Mouse (Mus musculus) embryo, embryonic 11.5 days (tissue): Measurements from ENCODE around the gene Cdh13.

Source experiments
- DNase-seq: peaks from one replicate; pipeline ENCODE4 v3.0.0-alpha.2; 2012; ENCODE audit warnings: low read depth, low spot score

Cdh13 gene

DNA sequence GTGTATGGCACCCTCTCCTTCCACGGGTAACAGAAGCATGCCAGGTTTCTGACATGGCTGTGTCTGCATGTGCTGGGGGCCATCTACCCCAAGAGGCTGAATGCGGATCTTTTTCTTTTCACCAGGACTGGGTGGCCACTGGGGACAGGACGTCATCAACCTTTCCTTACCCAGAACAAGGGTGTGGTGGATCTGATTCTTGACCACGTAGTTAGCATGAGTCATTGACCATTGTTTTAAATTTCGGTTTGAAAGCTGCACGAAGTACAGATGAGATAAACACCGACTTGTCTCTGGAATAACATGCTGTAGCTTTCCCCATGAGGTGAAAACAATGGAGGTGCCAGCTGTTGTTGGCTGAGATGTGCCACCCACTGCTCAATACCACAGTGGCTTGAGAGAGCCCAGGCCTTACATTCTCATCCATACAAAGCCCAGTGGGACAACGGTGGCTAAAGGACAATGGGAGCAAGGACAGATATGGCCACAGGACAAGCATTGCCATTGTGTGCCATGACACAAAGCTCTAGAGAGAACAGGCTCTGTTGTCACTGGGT, 161.2 kb downstream of the Cdh13 start:
- DNase-seq = no peak

DNA sequence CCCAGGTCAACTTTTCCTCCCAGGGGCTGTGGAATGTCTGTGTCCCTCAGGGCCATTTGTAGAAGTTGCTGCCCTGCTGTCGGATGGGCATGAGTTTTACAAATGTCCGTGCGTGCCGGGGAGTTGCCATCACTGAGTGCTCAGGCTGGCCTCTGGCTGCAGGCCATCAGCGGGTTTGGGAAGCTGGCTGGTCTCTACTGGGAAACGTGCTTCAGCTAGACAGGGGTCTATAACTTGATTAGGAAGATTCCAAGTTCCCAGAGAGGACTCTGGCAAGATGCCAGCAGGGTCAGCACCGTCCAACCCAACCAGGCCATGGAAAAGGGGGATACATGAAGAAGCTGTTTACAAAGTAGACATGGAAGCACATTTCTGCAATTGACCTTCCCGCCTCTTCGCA, 163.0 kb downstream of the Cdh13 start:
- no peak for DNase-seq

DNA sequence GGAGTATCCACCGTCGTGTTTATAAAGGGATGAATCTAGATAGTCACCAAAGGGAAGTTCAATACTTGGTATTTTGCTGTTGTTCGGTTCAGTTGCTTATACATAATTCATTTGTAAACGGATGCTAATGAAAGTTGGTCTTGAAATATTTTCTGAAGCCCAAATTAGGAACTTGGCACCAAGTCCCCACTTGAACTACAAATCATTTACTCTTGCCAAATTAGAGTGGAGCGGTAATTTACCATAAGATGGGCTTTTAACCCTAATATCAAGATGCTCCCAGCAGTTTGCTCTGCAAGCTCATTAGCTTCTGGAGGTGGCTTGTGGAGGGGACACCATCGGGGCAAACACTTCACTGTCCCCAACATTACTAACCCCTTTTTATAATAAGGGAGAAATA, 164.5 kb downstream of the Cdh13 start:
- no peak for DNase-seq

DNA sequence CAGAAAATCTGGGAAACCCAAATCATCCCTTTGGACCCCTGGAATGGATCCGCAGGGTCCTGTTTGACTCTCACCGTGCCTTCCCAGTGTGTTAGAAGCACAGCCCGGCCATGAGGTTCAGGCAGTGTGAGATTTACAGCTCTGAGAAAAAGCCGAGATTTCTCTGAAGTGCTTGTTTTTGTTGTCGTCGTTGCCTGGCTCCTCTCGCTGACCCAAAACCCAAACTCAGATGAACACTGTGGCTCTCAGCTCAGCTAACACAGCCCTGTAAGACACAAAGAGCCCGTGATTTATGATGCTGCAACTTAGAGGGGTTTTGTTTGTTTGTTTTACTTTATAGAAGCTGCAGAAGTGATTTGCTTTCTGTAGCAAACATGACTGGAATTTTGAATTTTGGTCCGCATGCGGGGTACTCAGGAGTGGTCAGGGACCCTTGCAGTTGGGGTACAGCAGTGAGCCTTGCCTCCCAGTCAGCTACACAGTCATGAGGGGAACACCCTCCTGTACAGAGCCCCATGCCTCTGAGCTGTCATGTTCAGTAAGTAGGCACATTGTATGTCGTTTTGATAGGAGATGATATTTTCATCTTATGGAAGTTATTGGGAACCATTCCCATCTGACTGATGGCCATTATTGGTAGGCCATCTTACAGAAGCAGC, 169.0 kb downstream of the Cdh13 start:
- DNase-seq = no peak

DNA sequence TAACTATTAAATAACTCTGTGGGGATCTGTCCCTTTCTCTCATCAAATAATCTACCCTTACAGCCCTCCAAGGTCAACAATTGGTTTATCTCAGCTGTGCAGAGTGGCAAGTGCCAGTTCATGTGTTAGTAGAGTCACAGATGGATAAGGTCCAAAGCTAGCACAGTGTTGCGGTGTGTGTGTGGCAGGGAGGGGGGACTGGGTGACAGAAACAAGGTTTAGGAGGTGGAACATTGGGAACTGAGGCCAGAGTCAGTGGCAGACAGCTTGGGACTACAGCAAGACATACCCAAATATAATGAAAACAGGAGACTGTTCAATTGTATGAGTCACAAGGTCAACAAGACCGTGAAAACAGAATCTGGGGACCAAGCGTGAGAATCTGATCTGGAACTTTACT, 171.7 kb downstream of the Cdh13 start:
- no peak for DNase-seq

DNA sequence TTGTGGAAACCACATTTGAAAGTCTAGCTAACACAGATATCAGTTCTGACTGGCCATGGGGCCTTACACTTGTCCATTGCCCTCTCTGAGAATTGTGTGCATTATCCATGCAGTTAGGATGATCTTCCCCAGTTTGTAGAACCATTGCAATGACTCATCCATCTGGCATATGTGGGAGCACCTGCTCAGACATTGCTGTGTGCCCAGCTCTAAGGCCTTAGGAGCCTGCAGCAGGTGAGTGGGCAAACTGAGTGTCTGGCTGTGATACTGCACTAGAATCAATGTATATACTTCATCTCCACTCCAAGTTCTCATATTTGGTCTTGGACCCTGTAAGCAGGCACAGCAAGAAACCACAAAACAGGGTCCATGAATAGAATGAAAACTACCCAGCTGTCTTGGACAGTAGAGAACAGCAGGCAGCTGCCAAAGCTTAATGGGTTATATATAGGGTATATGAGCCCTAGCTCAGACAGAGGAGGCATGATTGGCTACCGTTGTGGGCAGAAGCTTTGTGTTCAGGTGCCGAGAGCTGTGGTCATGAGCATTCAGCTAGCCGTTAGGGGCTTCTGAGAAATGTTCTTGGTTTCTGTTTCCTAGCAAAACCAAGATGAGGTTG, 181.9 kb downstream of the Cdh13 start:
- DNase-seq = no peak

DNA sequence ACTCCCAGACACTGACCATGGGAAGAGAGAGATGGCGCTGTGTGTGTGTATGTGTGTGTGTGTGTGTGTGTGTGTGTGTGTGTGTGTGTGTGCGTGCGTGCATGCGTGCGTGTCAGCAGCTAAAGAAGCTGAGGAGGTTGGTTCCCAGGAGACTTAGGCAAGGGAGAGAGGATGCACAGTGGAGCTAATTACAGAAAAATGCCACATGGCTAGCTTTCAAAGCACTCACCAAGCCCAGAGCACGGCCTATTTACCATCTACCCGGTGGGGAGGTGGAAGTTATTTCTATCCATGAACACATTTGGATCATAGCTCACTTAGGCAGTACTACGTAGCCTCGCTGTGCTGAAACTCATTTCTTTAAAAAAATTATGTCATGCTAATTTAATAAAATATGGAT, 194.1 kb downstream of the Cdh13 start:
- DNase-seq = no peak

DNA sequence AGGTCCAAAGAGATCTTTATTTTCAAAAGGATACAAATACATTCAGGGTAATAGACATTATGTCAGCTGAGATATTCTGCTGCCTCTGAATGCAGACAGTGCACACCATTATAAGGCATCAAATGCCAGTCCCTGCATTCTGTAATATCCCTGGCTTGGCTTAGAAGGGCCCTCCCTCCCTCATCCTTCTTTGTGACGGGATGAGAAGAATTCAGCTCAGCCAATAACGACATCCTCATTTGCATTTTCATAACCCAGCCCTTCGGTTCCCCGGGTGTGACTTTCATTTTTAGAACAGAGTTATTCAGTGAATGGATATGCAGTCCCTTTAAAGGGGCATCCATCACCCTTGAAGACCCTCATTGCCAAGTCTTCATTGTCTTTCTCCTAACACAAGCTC, 205.2 kb downstream of the Cdh13 start:
- no peak for DNase-seq

DNA sequence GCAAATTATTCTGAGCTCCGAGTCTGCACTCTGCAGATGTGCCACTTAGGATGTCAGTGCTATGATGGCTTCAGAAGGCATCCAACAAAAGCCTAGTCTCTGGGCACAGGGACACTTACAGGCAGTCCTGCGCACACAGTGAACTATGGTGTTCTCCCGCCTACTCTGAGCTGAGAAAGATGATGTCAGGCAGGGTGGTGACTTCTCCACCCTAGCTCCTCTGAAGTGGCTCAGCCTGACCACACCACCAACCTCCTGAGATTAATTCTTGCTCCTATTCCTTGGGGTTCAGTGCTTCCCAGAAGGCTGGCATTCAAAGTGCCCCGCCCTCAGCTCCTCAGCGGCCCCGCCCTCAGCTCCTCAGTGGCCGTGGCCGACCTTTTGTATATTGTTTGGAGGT, 219.0 kb downstream of the Cdh13 start:
- no peak for DNase-seq

DNA sequence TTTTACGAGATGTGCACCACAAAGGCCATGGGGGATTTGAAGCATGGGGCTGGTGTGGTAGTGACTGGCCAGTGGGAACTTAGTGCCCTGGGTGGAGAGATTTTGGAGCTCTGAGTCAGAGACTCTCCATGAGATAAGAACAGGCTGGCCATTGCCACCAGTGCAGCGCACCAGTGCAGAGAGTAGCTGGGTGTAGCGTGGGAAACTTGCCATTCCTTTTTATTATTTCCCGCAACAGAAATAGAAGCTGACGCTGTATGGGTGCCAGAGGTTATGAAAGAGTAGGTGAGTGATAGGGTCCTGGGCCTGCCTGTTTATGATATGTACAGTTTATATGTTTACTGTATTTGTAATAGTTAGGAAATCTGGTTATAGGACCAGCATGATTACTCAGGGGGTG, 225.9 kb downstream of the Cdh13 start:
- no peak for DNase-seq

DNA sequence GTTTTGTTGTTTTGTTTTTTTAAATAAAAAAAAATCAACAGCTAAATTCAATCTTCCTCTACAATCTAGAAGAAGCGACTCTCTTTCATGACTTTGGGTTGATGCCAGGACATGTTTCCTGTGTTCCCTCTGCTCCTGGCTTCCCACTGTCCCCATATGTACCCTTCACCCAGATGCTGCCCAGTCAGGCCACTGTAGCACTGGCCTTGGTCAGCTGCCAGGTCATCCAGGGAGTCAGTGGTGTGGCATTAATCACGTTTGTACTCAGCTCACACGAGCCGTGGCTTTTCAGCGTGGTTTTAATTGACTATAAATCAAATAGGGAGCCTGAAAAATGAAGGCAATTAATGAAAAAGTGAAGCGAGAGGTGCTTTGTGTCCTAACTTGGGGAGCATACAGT, 229.7 kb downstream of the Cdh13 start:
- DNase-seq = no peak

DNA sequence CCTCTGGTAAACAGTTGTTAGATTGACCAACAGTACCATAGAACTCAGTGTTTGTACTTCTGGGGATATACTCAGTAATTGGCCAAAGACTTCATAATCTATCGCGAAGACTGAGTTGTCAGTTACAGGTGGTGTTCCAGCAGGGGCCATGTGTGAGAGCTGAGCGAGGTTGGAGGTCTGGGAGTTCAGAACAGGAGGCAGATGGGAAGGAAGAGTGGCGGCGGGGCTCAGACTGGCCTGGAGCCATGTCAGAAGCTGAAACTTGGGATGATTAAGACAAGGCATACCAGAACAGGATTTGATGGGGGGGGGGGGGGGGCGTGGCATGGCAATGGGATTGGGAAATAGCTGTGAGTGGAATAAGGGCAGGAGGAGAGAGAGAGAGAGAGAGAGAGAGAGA, 232.1 kb downstream of the Cdh13 start:
- DNase-seq = no peak

DNA sequence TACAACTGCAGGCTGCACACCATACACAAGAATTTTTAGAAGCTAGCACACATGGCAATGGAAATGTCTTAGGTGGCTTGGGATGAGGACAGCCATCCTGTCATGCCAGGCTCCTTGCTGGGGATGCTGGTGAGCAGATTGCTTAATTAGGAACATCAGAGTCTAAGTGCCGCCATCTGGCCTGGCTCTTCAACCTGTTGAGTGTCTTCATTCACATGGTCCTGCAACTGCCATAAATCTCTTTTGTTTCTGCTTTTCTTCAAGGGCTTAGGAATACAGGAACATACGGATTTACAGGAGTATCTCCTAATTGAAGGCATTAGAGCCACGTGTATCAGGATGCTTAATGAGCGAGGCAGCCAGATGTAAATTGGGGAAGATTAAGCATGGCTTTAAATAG, 233.5 kb downstream of the Cdh13 start:
- DNase-seq = no peak

DNA sequence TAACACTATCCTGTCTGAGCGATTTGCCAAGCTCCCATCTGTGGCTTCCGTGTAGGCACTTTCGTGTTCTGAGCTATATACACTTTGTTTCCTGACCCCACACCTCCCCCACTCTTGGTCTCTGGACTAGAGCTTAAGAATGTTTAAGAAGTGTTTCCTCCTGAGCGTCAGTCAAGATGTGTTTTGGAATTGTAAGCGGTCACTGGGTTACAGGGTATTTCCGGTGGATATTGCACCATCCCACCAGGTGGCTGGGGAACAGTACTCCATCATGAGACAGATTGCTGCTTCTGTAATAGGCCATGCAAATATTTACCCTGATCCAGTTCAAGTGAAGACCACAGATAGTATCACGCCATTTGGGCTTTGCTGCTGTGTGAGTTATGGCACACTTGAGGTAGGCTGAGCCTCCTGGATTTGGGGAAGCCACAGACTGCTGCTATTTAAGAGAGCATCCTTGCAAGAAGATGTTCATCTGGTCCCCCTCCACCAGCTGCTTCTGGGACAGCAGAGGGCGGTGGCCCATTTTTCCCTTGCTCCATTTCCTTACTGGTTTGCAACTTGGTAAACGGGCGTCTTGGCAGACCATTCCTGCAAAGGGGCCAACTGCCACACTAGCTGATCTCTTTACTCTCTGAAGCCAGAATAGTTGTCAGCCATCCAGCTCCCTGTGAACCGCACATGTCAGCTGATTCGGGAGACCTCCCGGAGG, 234.7 kb downstream of the Cdh13 start:
- no peak for DNase-seq

DNA sequence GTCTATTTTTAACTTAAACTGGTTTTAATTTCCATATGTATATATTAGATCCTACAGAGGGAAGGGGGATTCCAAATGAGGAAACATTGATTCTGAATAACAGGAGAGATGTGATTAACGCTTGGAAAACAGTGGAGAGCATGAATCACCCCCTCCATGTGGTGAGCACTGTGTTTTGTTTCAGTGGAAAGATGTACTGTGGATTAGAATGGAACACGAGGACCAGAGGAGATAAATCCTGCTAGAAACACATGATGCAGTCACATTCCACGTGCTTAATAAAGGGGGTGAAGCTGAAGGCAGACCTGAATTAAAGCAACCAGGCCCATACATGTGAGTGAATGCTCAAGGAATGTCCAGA, 235.2 kb downstream of the Cdh13 start:
- no peak for DNase-seq

DNA sequence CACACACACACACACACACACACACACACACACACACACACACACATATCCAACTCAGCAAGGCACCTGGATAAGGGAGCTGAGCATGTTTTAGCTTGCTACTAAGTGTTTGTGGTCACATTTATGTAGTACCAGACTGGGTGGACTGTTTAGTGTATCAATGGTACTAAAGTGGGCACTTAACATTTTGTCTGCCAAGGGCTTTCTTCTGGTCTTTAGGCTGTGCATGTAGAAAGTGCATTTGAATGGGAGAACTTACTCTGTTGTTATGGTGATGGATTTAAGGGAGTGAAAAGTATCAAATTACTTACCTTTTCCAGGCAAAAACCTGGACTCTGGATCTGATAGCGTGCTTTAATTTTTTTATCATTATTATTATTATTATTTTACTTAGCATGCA, 240.4 kb downstream of the Cdh13 start:
- no peak for DNase-seq

DNA sequence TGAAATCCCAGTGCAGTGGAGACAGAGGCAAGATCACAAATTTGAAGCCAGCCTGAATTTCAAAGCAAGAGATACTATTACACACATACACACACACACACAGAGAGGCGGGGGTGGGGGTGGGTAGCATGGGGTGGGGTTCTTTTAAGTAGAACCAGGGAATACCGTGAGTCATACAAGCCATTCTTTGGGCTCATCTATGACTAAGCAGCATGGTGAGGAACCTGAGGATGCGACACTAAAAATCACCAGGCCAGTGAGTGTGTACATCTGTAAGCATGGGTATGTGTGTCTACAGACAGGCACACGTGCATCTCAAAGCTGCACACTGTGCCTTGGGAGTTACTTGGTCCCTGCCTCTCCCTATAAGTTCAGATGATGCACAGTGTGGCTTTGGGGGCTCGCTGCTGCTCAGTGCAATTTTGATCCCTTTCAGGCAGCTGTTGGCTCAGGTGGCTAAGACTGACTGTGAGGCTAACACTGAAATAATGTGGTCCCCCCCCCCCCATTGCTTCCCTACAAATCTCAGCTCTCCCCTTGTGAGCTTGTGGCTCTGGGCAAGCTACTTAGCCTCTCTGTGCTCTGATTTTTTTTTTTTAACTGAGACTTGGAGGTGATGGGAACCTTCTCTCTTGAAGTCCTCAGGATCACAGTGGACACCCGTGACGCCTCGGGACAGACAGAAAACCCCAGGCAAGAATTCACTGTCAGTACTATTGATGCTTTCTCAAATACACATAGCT, 255.5 kb downstream of the Cdh13 start:
- DNase-seq = no peak

DNA sequence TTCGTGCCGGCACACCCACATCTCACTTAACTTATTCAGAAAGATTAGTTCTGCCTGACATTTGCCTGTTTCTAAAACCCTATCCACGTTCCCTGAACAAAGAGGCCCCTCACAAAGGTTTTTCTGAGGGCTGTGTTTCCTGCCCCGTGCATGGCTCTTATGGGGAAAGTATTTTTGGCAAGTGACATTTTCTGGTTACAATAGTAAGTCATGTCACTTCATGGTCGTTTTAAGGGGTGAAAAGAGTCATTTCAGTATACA, 256.0 kb downstream of the Cdh13 start:
- DNase-seq = no peak

DNA sequence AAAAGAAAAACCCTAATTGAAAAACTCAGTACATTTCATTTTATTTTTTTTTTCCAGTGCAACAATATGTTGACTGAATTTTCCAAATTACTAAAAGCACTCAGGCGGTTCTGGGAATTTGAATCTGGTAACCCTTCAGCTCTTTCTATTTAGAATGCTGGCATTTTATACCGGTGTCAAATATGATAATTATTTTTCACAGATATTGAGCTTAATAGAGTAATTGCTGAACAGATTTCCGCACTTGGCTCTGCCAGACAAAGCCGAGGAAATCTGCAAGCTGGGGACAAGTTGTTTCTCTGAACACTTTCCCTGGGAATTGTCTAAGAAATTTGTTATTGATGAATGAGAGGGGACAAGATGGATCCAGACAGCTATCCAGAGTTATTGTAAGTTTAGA, 256.4 kb downstream of the Cdh13 start:
- no peak for DNase-seq

DNA sequence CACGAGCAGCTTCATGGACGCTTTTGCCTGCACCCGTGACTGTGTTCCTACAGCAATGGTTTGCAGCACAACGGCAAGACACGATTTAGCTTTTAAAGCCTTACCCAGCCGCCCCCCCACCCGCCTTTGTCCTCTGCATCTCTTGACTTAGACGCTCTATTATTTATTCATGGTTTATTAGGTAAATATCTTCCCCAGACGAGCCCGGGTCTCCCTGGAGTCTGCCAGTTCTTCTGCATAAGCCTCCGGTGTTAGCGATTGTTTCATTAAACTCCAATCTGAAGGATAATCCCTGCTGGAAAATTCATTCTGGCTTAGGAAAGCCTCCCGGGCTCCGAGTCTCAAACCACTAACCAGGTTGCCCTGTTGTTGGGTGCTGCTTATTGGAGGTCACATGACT, 268.9 kb downstream of the Cdh13 start:
- DNase-seq = no peak

DNA sequence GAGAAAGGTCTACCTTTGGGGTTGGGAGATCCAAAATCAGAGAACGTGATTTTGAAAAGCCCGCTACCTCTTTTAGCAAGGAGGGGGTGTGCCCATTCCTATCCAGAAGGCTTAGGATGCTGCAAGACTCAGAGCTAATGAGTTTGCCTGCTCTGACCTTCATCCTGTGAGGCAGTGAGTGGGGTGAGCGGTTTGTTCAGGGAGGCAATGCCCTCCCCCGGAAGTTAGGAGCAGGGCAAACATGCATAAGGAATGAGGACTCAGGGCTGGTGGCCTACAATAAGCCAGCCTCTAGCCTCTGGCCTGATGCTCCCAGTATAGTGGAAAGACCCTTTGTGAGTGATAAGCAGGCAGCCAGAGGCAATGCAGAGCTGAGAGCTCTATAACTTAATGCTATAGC, 269.3 kb downstream of the Cdh13 start:
- no peak for DNase-seq

DNA sequence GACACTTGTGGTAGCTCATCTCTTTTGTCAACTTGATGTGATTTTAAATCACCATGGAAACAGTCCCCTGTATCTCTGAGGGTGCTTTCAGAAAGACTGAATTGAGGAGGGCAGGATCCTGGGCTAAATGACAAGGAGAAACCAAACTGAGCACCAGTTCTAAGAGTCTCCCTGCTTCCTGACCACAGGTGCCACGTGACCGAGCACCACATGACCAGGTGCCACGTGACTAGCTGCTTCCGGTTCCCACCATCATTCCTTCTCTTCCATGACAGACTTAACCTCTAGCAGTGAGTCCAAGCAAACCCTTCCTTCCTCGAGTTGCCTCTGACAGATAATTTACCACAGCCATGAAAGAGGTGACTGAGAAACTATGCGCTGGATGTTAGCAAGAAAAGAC, 280.5 kb downstream of the Cdh13 start:
- DNase-seq = no peak

DNA sequence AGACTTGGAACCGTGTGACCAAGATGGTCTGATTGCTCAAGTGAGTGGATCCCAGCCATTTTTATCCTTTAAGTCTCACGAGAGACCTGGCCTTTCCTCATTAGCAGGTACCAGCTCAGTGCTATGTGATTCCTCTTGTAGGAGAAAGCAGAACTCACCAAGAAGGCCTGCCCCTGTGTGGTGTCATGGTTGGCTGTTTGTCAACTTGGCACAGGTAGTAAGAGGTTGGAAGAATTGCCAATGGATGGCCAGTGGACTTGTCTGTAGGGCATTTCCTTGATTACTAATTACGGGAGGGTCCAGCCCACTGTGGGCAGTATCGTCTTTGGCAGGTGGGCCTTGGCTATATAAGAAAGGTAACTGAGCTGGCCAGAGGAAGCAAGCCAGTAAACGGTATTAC, 281.7 kb downstream of the Cdh13 start:
- DNase-seq = no peak
